Mouse (Mus musculus): ENCODE measurements around the gene Cyp4f18.
"Not testable (repeated sequence)": the region's sequence is repeated elsewhere in the genome, so short reads cannot be mapped to it uniquely, and the experiment has no call there.

Gene Cyp4f18

DNA sequence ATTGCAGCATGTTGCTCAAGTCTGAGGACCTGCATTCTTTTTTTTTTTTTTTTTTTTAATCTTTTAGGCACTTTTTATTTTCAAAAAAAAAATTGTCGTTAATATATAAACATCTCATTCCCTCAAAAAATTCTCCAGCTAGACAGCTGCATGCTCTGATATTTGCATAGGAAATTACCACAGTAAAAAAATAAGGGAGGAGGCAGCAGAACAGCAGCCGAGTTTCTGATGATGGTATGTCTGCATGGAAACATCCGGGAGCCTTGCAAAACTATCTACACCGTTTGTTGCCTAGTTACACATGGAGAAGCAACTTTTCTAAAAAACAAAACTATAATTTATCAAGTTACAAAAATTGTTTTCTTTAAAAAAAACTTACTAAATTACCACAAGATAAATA is 28.0 kb downstream of the Cyp4f18 start:
- DNase-seq (ENCODE audit: inconsistent age in 2 of 2, low spot score in 1 of 2) = no peak

DNA sequence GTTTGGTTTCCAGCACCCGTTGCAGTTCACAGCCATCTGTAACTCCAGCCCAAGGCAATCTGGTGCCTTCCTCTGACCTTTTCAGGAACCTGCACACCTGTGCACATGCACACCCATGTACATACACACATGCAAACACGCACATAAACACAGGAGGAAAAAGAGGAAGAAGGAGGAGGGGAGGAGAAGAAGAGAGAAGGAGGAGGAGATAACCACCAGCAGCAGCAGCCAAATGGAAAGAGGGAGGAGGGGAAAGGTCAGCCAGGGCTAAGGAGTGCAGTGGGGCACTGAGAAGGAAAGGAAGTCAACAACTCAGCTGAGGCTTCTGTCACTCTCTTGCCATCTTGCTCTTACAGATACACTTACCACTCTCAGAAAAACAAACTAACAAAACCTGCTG is 28.4 kb downstream of the Cyp4f18 start:
- DNase-seq (ENCODE audit: inconsistent age in 2 of 2, low spot score in 1 of 2) = no peak

DNA sequence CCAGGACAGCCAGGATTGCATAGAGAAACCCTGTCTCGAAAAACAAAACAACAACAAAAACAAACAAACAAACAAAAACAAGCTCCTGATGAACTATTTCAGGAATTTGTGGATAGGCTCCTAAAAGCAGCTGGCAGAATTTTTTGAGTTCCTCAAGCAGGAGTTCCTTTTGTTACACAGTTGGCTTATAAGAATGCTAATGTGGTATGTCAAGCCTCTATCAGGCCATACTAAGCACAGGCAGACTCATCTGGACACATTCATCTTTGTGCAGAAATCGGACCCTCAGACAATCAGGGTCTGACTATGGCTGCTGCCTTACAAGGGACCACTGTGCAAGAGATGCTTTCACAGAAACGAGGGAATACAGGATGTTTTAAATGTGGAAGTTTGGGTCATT is 35.2 kb downstream of the Cyp4f18 start:
- DNase-seq (ENCODE audit: inconsistent age in 2 of 2, low spot score in 1 of 2) = no peak

DNA sequence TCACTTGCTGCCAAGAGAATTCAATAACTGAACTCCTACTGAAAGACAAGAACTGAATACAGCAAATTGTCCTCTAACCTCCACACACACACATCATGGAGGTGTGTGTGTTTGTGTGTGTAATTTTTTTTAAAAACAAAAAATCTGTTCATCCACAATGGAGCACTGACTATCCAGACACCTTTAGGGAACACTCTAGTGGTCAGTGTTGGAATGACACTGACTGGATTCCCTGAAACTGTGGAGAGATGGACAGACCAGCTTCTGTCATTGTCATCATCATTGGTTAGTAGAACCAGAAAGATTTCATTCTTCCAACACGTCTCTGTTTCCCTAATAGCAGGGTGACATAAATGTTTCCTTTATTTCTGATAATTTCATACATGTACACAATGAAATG is 37.5 kb downstream of the Cyp4f18 start:
- peak in 1 of 2 experiments; percentile 79 for DNase-seq (ENCODE audit: inconsistent age in 2 of 2, low spot score in 1 of 2)

DNA sequence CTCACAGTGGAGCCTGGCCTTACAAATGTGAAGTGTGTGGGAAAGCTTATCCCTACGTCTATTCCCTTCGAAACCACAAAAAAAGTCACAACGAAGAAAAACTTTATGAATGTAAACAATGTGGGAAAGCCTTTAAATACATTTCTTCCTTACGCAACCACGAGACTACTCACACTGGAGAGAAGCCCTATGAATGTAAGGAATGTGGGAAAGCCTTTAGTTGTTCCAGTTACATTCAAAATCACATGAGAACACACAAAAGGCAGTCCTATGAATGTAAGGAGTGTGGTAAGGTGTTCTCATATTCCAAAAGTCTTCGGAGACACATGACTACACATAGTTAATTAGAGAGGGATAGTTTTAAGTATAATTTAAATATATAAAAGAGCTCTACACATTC is 40.8 kb downstream of the Cyp4f18 start:
- DNase-seq (ENCODE audit: inconsistent age in 2 of 2, low spot score in 1 of 2) = no peak

DNA sequence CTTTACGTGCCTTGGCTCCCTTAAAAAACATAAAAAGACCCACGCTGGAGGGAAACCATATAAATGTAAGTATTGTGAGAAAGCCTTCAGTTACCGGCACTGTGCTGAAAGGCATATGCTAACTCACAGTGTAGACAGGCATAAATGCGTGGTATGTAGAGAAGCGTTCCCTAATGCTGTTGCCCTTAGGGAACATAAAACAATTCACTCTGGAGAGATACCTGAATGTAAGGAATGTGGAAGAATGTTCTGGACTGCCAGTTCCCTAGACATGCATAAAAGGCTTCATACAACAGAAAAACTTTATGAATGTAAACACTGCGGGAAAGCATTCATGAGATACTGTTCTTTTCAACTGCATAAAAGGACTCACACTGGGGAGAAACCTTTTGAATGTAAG is 41.3 kb downstream of the Cyp4f18 start:
- DNase-seq (ENCODE audit: inconsistent age in 2 of 2, low spot score in 1 of 2) = no peak

DNA sequence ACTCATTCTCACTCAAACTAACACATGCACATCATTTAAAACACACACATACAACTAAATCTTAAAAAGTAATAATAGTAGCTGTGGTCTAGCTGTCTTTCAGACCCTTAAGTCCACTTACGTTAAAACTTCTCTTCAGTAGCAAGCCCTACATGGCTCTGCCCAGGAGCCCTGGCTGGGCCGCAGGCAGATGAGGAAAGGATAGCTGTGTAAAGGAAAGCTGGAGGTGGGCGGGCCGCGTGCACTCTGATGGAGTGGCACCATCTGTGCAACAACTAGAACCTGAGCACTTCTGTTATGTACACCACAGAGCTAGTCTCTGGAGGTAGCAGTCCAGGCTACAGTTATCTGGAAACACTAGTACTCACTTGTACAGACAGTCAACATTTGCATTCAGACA is 42.2 kb downstream of the Cyp4f18 start:
- DNase-seq (ENCODE audit: inconsistent age in 2 of 2, low spot score in 1 of 2) = no peak

DNA sequence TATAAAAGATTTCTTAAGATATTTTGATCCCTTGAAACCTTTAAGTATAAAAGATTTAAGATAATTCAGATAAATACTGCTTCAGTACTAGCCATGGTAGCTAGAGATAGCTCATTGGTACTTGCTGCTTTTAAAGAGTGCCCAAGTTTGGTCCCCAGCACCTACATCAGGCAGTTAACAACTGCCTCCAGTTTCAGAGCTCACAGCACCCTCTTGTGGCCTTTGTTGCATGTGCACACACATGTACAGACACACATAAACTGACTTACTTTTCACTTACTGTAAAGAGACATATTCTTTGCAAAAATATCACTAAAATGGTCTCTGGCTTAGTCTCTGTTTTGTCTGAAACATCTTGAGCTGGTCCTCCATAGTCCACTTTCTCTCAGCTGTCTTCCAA is 43.0 kb downstream of the Cyp4f18 start:
- DNase-seq (ENCODE audit: inconsistent age in 2 of 2, low spot score in 1 of 2) = no peak

DNA sequence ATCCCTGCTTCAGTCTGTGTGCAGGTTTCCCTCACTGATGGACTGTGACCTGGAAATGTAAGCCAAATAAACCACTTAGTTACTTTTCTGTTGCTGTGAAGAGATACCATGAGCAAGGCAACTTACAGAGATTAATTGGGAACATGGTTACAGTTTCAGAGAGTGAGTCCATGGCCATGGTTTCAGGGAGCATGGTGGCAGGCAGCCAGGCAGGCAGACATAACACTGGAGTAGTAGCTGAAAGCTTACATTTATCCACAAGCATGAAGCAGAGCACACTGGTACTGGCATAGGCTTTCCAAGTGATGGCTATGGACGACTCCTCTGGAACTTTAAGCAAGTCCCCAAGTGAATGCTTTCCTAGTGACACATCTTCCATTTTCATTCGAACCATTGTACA is 44.3 kb downstream of the Cyp4f18 start:
- peak; percentile 29 to 75 for DNase-seq (ENCODE audit: inconsistent age in 2 of 2, low spot score in 1 of 2)

DNA sequence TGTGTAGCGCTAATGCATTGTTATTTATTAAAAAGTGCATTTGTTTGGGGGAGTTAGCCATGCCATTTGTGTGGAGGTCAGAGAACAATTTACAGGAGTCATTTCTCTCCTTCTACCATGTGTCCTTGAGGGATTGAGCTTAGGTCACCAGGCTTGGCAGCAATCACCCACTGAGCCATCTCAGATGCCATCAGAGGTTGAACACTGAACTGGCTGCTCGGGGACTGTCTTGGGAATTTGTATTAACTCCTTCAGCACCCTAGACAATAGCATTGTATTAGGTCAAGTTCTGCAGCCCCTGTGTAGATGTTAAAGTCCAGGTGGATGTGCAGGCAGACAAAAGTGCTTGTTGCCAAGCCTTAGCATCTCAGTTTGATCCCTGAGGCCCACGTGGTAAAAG is 45.4 kb downstream of the Cyp4f18 start:
- DNase-seq (ENCODE audit: inconsistent age in 2 of 2, low spot score in 1 of 2) = peak; percentile 69 to 85

DNA sequence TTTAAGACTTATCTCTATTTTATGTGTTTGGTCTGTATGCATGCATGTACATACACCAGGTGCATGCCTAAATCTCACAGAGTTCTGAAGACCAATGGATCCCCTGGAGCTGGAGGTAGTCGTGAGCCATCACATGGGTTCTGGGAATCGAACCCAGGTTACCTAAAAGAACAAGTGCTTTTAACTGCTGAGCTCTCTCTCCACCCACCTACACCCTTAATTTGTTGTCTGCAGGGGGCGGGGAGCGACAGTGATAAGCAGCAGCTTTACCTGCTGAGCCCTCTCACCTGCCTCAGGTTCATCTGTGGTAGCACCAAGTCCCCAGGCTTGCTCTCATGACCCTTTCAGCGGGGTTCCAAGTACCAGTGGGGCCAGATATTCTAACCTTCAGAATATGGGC is 47.6 kb downstream of the Cyp4f18 start:
- DNase-seq (ENCODE audit: inconsistent age in 2 of 2, low spot score in 1 of 2) = no peak

DNA sequence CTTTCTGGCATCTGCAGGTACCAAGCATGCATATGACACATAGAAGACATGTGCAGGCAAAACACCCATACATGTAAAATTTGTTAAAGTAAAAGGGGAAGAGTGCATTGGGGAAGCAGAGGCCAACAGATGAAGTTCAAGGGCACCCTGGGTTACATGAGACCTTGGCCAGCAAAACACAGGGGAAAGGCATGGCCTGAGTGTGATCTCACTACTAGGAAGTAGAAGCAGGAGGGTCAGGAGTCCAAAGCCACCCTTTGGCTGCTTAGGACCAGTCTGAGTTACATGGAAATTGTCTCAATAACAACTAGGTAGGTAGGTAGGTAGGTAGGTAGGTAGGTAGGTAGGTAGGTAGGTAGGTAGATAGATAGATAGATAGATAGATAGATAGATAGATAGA is 48.9 kb downstream of the Cyp4f18 start:
- peak in 1 of 2 experiments; percentile 65 for DNase-seq (ENCODE audit: inconsistent age in 2 of 2, low spot score in 1 of 2)

DNA sequence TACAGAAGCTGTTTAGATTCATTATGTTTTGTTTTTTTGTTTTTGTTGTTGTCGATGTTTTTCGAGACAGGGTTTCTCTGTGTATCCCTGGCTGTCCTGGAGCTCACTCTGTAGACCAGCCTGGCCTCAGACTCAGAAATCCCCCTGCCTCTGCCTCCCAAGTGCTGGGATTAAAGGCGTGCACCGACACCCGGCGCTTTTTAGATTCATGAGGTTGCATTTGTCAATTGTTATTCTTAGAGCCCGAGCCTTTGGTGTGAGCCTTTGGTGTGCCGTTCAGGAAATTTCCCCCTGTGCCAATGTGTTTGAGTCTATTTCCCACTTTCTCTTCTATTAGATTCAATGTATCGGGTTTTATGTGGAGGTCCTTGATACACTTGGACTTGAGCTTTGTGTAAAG is 54.8 kb downstream of the Cyp4f18 start:
- no peak for DNase-seq (ENCODE audit: inconsistent age in 2 of 2, low spot score in 1 of 2)

DNA sequence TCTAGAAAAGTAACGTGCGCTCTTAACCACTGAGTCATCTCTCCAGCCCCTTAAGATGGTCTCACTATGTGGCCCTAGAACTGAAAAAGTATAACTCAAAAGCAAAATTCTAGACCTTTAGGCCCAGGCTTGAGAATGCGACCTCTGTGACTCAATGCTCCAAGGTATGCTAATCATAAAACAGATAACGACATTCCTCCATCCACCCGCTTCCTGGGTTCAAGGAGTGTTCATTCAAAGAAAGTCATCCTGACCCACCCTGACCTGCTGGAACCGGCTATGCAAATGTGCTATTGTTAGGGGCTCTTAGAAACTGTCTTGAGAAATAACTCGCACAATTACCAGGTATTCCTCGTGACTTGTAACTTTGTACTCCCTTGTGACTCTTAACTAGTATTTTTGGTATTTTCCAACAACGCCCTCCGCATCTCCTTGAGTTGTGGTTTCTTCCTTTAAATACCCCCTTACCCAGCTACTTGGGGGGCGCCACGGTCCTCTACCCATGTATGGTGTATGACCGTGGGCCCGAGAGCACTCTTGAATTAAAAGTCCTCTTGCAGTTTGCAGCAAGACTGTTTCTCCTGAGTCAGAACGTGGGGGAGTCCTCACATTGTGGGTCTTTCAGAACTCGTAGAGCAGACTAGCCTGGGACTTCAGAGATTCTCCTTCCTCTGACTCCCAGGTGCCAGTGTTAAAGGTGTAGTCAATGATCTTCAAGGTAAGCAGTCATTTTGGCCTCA is 56.3 kb downstream of the Cyp4f18 start:
- DNase-seq (ENCODE audit: inconsistent age in 2 of 2, low spot score in 1 of 2) = not testable (repeated sequence)

DNA sequence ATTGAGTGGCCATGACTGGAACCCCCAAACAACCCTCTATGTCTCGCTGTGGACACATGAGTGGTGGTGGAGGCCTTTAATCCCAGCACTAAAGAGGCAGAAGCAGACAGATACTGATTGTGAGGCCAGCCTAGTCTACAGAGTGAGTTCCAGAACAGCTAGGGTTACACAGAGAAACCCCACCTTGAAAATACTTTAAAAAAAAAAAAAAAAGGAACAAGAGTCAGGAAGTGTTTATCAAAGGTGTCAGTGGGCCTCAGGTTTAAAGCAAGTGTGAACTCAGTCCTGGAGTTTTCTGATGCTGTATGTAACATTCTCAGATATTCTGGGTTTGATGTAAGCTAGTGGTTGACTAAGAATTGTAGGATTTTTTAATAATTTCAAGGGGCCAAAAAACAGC is 56.9 kb downstream of the Cyp4f18 start:
- DNase-seq (ENCODE audit: inconsistent age in 2 of 2, low spot score in 1 of 2) = no peak

DNA sequence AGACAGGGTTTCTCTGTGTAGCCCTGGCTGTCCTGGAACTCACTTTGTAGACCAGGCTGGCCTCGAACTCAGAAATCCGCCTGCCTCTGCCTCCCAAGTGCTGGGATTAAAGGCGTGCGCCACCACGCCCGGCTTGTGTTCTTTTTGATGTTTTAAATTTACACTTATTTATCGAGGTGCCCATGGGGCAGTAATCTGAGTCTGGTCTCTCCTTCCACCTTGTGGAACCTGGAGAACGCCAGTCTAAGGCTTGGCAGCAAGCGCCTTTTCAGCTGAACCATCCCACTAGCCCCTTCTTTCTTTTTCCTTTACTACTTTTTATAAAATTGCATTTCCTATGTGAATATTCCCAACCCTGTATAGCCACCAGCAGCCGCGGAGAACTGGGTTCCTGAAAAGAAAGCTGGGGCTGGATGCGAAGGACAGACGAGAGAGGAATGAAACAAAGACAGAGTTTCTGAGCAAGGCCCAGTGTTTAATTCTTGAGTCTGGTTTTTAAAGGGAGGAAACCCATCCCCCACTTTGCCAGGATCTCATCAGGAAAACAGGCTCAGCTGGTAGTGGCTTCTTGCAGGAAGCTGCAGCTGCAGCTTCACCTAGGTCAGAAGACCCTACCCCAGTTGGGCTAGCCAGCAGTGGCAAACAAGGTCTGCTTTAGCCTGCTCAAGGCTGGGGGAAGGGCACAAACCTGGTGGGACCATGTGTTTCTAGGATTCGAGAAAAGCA is 57.8 kb downstream of the Cyp4f18 start:
- peak; percentile 19 to 72 for DNase-seq (ENCODE audit: inconsistent age in 2 of 2, low spot score in 1 of 2)

DNA sequence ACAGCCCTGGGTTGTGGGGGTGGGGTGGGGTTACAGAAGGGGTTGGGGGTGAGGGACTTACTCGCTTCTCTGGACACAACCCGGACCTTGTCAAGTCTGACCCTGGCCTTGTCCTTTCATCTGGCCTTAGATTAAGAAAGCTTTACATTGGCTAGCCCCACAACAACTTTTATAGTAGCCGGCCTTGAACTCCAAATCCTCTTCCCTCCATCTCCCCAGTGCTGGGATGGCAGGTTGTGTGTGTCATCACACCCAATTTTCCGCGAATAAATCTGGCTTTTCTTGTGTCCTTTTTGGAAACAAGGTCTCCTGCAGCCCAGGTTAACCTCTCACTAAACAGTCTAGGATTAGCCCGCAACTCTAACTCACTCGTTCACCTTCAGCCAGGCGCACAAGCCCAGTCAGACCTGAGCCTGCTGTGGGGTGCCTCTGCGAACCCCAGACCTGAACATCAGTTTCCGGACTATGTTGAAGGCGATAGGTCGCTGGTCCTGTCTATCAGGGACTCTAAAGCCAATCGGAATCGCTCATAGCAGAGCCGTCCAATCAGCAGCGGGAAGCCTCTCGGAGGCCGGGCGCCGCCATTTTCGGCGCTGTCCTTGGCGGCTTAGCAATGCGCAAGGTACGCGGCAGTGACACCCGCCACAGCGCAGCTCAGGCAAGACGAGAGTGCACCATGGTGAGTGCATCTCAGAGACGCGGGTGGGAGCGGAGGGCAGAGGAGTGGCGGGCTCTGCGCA is 58.8 kb downstream of the Cyp4f18 start, which contains the start of gene Zfp961:
Gene Zfp961, plus strand, starts transcription at position 557 of the 740 bp plus-strand sequence.
- DNase-seq (ENCODE audit: inconsistent age in 2 of 2, low spot score in 1 of 2) = peak; percentile 97 to 99

DNA sequence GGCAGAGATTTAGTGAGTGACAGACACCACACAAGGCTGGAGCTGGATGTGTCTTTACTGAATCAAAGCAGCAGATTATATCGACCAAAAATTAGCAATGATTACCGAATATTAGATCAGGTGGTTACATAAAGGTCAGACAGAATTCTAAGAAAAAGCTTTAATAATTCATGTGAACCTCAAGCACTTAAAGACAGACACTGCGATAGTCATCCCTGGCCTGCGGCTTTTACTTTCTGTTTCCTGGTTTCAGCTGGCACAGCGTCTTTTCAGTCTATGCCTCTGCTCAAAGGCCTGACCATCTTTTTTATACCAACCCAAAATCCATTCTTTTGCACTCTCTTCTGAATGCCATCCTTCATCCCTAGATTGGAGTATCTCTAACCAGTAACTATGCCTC is 60.8 kb downstream of the Cyp4f18 start:
- DNase-seq (ENCODE audit: inconsistent age in 2 of 2, low spot score in 1 of 2) = no peak

DNA sequence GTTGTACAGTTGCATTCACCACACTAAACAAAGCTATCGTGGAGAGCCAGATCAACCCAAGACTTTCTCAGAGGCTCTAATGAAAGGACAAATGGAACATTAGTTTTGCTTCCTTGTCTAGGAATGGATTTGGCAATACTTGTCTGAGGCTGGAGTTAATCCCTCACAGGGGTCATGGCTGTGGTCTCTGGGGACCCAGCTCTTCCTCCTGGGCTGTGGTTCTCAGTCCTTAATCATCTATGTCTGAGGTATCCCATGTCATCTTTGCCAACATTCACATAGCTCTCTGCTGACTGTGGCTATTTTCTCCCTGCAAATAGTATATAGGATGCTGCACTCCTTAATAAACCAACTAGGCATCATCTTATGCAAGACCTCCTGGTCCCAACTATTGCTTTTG is 67.7 kb downstream of the Cyp4f18 start:
- no peak for DNase-seq (ENCODE audit: inconsistent age in 2 of 2, low spot score in 1 of 2)

DNA sequence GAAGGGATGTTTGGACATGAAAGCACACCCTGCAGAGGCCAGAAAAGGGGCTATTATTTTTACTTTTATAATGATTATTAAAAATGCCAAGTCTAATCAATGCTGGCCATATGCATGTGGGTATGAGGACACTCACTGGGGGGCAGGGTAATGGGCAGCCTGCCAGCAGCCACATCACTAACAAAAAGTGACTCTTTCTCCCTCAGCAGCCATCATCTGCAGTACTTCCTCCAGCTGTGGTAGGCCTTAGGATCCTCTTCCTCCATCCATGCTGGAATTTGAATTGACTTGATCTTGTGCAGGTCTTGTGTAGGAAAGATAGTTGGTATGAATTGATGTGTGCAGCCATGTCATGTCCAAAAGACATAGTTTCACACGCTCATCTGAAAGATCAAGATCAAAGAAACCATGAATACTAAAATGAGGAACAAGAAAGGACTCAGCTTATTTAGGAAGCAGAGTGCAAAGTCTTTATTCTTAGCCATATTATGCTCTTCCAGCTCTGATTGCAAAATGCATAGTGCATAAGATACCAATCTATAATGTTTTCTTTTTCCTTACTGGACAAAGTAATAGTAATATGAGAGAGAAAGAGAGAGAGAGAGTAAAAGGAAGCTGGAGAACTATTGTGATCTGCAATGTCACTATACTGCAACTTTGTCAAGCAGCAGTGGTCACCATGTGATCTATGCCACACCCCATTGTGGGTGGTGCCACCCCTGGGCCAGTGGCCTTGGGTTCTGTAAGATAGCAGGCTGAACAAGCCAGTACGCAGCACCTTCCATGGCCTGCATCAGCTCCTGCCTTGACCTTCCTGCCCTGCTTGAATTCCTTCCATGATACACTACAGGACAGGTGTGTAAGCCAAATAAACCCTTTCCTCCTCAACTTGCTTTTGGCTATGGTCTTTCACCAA is 68.9 kb downstream of the Cyp4f18 start:
- DNase-seq (ENCODE audit: inconsistent age in 2 of 2, low spot score in 1 of 2) = peak in 1 of 2 experiments; percentile 23
